Mouse (Mus musculus) layer of hippocampus, postnatal 25 days (tissue): ENCODE measurements around the gene BC048507. TPM values are rescaled to one million over a fixed set of nuclear protein-coding genes. Genes with fewer than 3 reads are reported as not detected.
"Not testable (repeated sequence)": the region's sequence is repeated elsewhere in the genome, so short reads cannot be mapped to it uniquely, and the experiment has no call there.

Experiments used
- DNase-seq, 2 experiments: peaks; one replicate each; pipeline ENCODE4 v3.0.0; 2022; ENCODE audit warnings: mixed read lengths in 2 of 2, low spot score in 1 of 2; ENCODE audit errors: extremely low spot score in 1 of 2
- total RNA-seq, 2 experiments: library from RNA; stranded (reverse); gene quantifications; 2 replicates each; pipeline ENCODE4 v1.2.3; 2021

The BC048507 gene
- total RNA-seq = not detected

- no peak for DNase-seq
These were observed at the start of gene BC048507 for GRCm38 (mm10) chr13:67863026-67863425. BC048507 (plus strand) TSS chr13:67863326.

GRCm38 (mm10) chr13:67813710-67814660, 49.1 kb upstream of the BC048507 start, which contains the start of gene Zfp273:
Zfp273 (plus strand) TSS chr13:67813740.
- peak; percentile 59 to 79 for DNase-seq

GRCm38 (mm10) chr13:67818636-67819035, 44.5 kb upstream of the BC048507 start:
- DNase-seq = no peak

- peak; percentile 39 to 55 for DNase-seq
These were observed 32.2 kb upstream of the BC048507 start, which contains the start of gene Gm10037 for GRCm38 (mm10) chr13:67830911-67831336. Gm10037 (plus strand) TSS chr13:67831106.

GRCm38 (mm10) chr13:67833137-67833536, 30.0 kb upstream of the BC048507 start:
- DNase-seq = not testable (repeated sequence)

GRCm38 (mm10) chr13:67843775-67844118, 19.4 kb upstream of the BC048507 start:
- DNase-seq = no peak

GRCm38 (mm10) chr13:67844119-67844852, 18.8 kb upstream of the BC048507 start:
- peak; percentile 37 to 59 for DNase-seq

- DNase-seq = peak in 1 of 2 experiments; percentile 11
These were observed 18.3 kb upstream of the BC048507 start for GRCm38 (mm10) chr13:67844853-67845194.

- DNase-seq = no peak
These were observed 12.8 kb upstream of the BC048507 start for GRCm38 (mm10) chr13:67850361-67850760.

GRCm38 (mm10) chr13:67853130-67853529, 10.0 kb upstream of the BC048507 start:
- DNase-seq = no peak

GRCm38 (mm10) chr13:67853983-67854382, 9.1 kb upstream of the BC048507 start:
- no peak for DNase-seq

- no peak for DNase-seq
These were observed 5.8 kb upstream of the BC048507 start for GRCm38 (mm10) chr13:67857317-67857716.

- no peak for DNase-seq
These were observed 618 bp upstream of the BC048507 start for GRCm38 (mm10) chr13:67862508-67862907.

- no peak for DNase-seq
These were observed 1.7 kb downstream of the BC048507 start for GRCm38 (mm10) chr13:67864764-67865350.

GRCm38 (mm10) chr13:67867899-67868298, 4.8 kb downstream of the BC048507 start:
- DNase-seq = peak in 1 of 2 experiments; percentile 36

- DNase-seq = not testable (repeated sequence)
These were observed 13.0 kb downstream of the BC048507 start for GRCm38 (mm10) chr13:67876049-67876698.

GRCm38 (mm10) chr13:67876699-67877254, 13.7 kb downstream of the BC048507 start:
- no peak for DNase-seq

- DNase-seq = no peak
These were observed 20.8 kb downstream of the BC048507 start for GRCm38 (mm10) chr13:67883966-67884365.

GRCm38 (mm10) chr13:67909759-67910158, 46.6 kb downstream of the BC048507 start:
- no peak for DNase-seq
